Mouse (Mus musculus) splenic B cell, adult 2 months (primary cell): ENCODE results near the gene Slc28a3.

Experiments used
- DNase-seq: peaks from one replicate; pipeline ENCODE4 v3.0.0-alpha.2; 2011; ENCODE audit warnings: low read depth, low spot score
- H3K27me3 ChIP-seq: 2 replicates; pipeline ENCODE4 v1.6.1; 2012; ENCODE audit warnings: mild to moderate bottlenecking, low read length, moderate library complexity, mixed read lengths; ENCODE audit not compliant: control insufficient read depth, poor library complexity, insufficient read depth, severe bottlenecking
- H3K36me3 ChIP-seq: 2 replicates; pipeline ENCODE4 v1.6.1; 2012; ENCODE audit warnings: mild to moderate bottlenecking, low read length, moderate library complexity, mixed read lengths; ENCODE audit not compliant: control insufficient read depth, poor library complexity, insufficient read depth, severe bottlenecking

The Slc28a3 gene

GRCm38 (mm10) chr13:58593129-58593528 lies 17.5 kb downstream of the Slc28a3 start:
- 0 out of 2 replicates have a peak, but pooled peaks cover 1% of the 10 kb centered on the region for H3K27me3 ChIP-seq
- H3K36me3 ChIP-seq: no peaks in the 10 kb centered on the region
- DNase-seq: peak; percentile 39

GRCm38 (mm10) chr13:58591912-58592311 lies 18.8 kb downstream of the Slc28a3 start:
- 0 out of 2 replicates have a peak, but pooled peaks cover 1% of the 10 kb centered on the region for H3K27me3 ChIP-seq
- no peaks in the 10 kb centered on the region for H3K36me3 ChIP-seq
- DNase-seq: no peak

- Histone ChIP-seq H3K27me3 (0 out of 2 replicates have a peak, but pooled peaks cover 1% of the 10 kb centered on the region), H3K36me3 (no peaks in the 10 kb centered on the region)
- DNase-seq: peak; percentile 68
Observed at GRCm38 (mm10) chr13:58590630-58591029, 20.0 kb downstream of the Slc28a3 start.

GRCm38 (mm10) chr13:58589517-58589858 lies 21.2 kb downstream of the Slc28a3 start:
- Histone ChIP-seq H3K36me3 (no peaks in the 10 kb centered on the region), H3K27me3 (0 out of 2 replicates have a peak, but pooled peaks cover 1% of the 10 kb centered on the region)
- peak; percentile 84 for DNase-seq

DNA sequence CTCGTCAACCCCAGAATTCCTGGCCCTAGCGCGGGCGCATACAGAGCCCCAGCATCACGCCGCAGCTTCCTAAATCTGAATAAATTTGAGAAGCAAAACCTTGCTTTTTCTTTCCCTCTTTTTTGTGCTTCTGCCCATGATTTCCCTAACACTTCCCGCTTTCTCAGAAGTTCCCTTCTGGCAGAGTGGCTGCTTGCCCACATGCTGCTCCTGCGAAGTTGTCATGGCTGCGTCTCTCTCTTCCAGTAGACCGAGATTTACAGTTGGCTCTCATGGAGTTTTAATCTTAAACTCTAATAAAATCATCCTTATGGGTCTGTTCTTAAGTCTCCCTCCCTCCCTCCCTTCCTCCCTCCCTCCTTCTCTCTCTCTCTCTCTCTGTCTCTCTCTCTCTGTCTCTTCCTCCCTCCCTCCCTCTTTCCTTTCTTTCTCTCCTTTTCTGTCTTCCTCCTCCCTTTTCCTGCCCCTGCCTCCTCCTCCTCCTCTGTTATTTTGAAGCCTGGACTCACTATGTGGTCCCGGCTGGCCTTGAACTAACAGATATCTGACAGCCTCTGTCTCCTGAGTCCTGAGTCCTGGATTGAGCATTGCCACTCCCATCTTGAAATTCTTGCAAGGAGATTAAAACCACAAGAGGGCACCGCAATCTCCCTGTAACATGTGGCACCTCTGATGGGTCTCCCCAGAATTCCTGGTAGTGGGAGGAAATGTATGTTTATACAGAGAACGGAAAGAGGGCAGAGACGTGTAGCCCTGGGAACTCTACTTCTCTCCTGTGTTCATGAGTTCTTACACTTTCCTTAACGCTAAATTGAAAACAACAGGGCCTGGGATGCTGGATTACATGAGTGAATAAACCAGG lies 21.8 kb downstream of the Slc28a3 start:
- DNase-seq: peak; percentile 26
- H3K27me3 ChIP-seq: 0 out of 2 replicates have a peak, but pooled peaks cover 1% of the 10 kb centered on the region
- no peaks in the 10 kb centered on the region for H3K36me3 ChIP-seq

- 0 out of 2 replicates have a peak, but pooled peaks cover 1% of the 10 kb centered on the region for H3K27me3 ChIP-seq
- no peak for DNase-seq
Observed at GRCm38 (mm10) chr13:58587962-58588361, 22.7 kb downstream of the Slc28a3 start.

DNA sequence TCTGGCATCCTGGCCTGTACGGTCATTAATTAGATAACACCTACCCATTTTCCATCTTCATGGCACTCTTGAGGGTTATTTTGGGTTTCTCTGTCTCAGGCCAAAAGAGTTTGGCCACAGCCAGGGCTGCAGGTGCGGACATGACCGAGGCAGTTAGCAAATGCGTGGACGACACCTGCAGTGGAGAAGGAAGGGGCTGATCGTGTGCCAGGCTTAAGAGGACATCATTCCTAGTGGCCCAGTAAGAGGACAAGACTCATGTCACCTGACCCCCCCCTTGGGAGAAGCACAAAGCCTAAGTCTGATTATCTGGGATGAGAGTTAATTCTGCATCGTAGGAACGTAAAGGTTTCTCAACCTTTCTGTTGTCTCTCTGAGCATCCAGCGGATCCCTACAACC lies 44.5 kb downstream of the Slc28a3 start:
- no peak for DNase-seq
- H3K27me3 ChIP-seq: no peaks in the 10 kb centered on the region
- no peaks in the 10 kb centered on the region for H3K36me3 ChIP-seq

More at GRCm38 (mm10) chr13:58587962-58588361, 22.7 kb downstream of the Slc28a3 start:
- no peaks in the 10 kb centered on the region for H3K36me3 ChIP-seq

DNA sequence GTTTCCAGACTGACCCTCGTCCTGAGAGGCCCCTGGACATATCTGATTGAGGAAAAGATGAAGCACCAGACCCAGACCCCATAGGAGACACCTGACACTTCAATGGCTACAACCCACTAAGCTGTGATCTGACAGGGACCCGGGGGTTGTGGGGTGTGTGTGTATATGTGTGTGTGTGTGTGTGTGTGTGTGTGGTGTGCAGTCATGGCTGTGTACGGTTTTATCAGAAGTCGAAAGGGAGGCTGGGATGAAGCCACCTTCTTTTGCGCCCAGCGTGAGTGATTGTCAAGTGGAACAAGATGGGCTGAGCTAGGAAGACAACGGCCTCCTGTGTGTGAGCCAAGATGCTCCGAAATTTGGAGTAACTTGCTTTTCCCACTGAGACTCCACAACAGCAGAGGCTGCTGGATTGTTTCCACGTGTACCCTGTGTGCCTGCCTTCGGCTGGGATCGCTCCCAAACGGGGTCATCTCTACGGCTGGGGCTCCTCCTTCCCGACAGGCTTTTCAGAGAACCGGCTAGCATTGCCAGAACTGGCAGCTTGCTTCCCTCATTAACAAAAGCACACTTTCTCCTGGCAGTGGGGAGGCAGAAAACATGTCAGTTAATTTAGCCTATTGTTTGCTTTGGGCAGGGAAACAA lies 50.1 kb downstream of the Slc28a3 start:
- Histone ChIP-seq H3K36me3 (no peaks in the 10 kb centered on the region), H3K27me3 (no peaks in the 10 kb centered on the region)
- DNase-seq: no peak

- H3K36me3 ChIP-seq: no peaks in the 10 kb centered on the region
- no peaks in the 10 kb centered on the region for H3K27me3 ChIP-seq
- no peak for DNase-seq
Observed at GRCm38 (mm10) chr13:58558216-58558615, 52.5 kb downstream of the Slc28a3 start.

DNA sequence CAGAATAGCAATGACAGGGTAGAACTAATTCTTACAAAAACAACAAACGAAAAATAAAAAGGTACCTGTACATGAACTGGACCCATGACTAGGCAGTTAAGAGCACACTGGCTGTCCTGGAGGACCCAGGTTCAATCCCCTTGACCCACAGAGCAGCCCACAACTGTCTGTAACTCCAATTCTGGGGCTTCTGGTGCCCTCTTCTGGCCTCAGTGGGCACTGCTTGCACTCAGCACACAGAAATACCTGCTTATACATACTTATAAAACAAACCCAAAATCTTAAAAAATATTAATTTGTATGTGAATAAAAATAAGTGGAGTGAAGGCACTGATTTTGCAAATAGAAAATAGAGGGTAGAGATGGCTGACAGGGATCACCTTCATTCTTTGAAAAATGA lies 54.7 kb downstream of the Slc28a3 start:
- peak; percentile 58 for DNase-seq
- Histone ChIP-seq H3K27me3 (no peaks in the 10 kb centered on the region), H3K36me3 (no peaks in the 10 kb centered on the region)

DNA sequence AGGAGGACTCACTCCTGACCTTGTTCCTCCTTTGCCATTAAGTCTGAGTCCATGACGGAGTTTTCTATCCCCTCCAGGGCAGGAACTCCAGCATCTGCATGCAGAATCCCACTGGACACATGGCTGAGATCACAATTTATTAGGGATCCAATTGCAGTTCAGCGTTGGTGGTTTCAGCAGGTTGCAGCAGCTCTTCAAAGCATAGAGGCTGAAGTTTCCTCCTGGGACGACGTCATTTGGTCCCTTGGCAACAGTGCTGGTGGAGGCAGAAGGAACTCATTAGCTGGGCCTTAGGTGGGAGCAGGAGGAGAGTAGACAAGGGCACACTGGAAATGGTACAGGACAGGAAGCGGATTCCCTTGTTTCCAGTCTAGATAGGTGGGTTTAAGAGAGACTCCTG lies 55.1 kb downstream of the Slc28a3 start:
- Histone ChIP-seq H3K36me3 (no peaks in the 10 kb centered on the region), H3K27me3 (no peaks in the 10 kb centered on the region)
- DNase-seq: no peak

GRCm38 (mm10) chr13:58551924-58552323 lies 58.8 kb downstream of the Slc28a3 start:
- peak; percentile 92 for DNase-seq
- Histone ChIP-seq H3K27me3 (no peaks in the 10 kb centered on the region), H3K36me3 (no peaks in the 10 kb centered on the region)

- DNase-seq: peak; percentile 27
- Histone ChIP-seq H3K27me3 (no peaks in the 10 kb centered on the region), H3K36me3 (no peaks in the 10 kb centered on the region)
Observed at GRCm38 (mm10) chr13:58547570-58547969, 63.1 kb downstream of the Slc28a3 start.

DNA sequence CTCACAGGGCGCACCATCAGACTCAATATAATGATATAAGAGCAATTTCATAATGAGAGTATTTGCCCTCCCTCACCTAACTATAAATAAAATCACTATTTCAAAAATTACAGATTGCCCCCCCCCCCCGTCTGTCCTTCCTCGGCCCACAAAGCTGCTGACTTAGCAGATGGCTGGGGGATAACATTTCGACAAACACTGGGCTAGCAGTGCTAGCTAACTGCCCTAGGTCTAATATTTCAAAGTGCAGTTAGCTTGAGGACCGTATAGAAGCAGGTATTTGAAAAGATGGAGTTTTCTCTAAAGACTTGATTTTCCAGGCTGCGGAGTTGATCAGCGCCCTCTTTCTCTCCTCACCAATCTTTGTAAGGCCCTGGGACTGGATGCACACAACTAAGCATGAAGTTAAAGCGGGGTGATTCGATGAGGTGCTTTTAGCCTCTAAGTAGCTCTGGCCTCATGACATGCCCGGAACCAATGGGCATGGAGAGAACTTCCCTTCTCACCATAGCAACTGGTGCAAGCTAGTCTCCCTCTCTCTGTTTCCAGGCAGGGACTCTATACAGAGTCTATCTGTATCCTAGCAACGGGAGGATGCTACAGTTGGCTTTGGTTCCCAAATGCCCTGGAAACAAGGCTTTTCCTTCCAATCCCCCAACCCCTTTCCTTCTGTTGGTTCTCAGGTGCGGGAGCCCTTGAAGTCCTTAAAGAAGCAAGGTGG lies 66.8 kb downstream of the Slc28a3 start:
- Histone ChIP-seq H3K36me3 (no peaks in the 10 kb centered on the region), H3K27me3 (no peaks in the 10 kb centered on the region)
- no peak for DNase-seq

DNA sequence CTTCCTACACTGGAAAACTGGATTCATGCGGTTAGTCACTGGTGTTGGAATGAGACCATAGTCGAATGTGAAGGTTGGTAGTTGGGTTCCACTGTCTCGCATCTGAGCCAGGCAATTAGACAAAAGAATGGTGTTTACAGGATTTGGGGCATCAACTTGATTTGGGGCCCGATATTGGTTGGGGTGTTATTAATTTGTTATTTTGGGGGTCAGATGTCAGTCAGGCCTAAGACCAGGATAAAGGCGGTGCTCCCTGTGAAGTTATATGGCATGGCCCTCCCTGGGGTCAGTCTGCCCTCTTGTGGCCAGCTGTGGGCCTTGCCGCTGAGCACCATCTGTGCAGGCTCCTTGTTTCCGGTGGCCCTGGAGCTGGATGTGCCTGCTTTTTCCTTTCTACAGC lies 67.6 kb downstream of the Slc28a3 start:
- no peaks in the 10 kb centered on the region for H3K27me3 ChIP-seq
- H3K36me3 ChIP-seq: no peaks in the 10 kb centered on the region
- DNase-seq: peak; percentile 77
